Mouse (Mus musculus) small intestine, adult 2 months (tissue): ENCODE measurements at regions not wholly inside any gene's neighbourhood (a gene's known extent, or its start where the extent isn't known, plus 50 kb on each side); places are given as distances from the start of the nearest gene placed in this dataset.

Experiments used
- CTCF ChIP-seq: fragments of 200-500 bp; IDR thresholded peaks from 2 replicates; pipeline ENCODE4 v1.5.1; 2012; ENCODE audit warnings: low read depth, mild to moderate bottlenecking, control low read depth, inconsistent platforms, low read length, moderate library complexity, mixed read lengths; ENCODE audit not compliant: insufficient replicate concordance, insufficient read length; ENCODE audit errors: extremely low read depth
- POLR2A ChIP-seq: fragments of 200-500 bp; IDR thresholded peaks from 2 replicates; pipeline ENCODE4 v1.6.1; 2012; ENCODE audit warnings: low read depth, mild to moderate bottlenecking, control low read depth, inconsistent platforms, low read length, moderate library complexity

DNA sequence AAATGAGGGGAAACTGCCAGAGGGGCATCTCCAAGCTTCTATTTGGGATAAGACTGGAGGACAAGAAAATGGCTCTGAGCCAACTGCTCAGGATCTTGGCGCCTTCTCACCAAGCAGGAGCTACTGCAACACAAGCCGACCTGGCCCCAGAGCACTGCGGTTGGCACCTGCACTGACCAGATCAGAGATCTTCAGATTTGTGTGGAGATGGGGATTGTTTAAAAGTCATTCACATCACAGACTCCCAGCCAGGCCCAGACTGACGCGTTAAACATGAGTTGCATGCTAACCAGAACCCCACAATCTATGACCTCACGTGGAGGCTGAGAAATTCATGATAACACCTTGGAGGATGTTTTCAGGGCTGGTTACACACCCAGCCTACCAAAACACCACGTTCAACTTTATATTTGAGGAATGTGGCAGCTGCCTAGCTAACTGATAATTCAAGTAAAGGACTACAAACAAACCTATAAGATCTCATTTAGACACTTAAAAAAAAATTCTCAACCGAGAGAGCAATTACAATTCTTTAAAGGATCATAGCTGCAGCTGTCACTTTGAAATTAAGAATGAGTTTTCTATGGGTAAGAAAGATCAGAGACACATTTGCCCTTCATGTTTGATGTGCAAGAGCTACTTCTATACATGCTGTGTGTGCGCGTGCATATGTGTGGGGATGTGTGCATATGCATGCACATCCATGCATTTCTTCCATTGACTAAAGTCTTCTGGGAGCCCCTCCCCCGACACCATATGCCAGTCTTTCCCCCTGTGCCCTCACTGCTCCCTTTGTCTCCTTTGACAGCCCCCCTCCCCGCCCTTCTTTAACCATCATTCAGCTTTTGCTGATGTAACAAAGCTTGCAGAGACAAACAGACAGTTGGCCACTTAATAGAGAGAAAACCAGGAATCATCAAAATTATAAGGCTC lies 484.8 kb upstream of the Cited2 start:
- TF ChIP-seq POLR2A (no peak), CTCF (no peak)
